Mouse (Mus musculus): ENCODE data around the gene Hsf4. TPM values are rescaled to one million over a fixed set of nuclear protein-coding genes. Genes with fewer than 3 reads are reported as not detected.

Hsf4 gene
- total and polyA plus RNA-seq, 2 experiments from 2014 or later, result 0.30 to 0.90 TPM

DNA sequence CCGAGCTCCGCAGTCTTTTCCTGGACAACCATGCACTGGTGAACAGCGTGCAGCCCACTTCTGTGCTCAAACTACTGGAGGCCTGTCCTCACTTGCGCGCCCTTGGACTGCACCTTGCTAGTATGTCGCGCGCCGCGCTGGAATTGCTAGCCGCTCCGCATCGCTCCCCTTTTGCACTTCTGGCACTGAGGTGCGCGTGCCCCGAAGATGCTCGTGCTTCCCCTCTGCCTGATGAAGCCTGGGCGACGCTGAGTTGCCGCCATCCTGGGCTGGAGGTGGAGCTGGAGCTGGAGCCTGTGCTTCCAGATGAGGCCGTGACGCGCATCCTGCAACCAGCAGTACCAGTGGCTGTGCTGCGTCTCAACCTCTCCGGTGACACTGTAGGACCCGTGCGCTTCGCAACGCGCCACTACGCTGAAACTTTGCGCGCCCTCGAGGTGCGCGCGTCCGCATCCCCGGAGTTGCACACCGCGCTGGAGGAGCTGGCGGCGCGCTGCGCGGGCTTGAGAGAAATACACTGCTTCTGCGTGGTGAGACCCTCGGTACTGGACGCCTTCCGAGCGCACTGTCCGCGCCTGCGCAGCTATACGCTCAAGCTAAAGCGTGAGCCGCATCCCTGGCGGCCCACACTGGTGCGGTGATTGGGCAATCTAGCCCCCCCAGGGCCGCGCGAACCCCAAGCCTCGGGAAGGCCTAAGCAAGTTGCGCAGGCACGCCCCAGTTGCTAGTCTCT is 1.1 kb upstream of the Hsf4 start:
- Histone ChIP-seq H3K9ac (peak overlapping the region; percentile 48), H3K4me2 (ENCODE audit: low read depth) (peak overlapping the region; percentile 85), H3K4me3 (ENCODE audit: low read depth, low read length) (peak overlapping the region; percentile 51), H3K27me3 (ENCODE audit: insufficient read depth, low read length) (peaks cover 73% of the 10 kb centered on the region), H3K9me3 (ENCODE audit: low read length) (no peaks in the 10 kb centered on the region), H3K27ac (ENCODE audit: low read depth, low read length) (no peak overlapping the region), H3K4me1 (ENCODE audit: insufficient read depth) (peaks cover 4% of the 10 kb centered on the region; the same call in 1 of the 2 replicates), H3K36me3 (ENCODE audit: insufficient read depth) (no peaks in the 10 kb centered on the region)
- ATAC-seq, result peak; percentile 95
- TF ChIP-seq CTCF (IDR thresholded peaks at IDR 0.05; ENCODE audit: low read depth), result no peak
- under 1% methylated on average over 65 of the region's 65 CpGs for WGBS
- DNase-seq, result peak; percentile 97

DNA sequence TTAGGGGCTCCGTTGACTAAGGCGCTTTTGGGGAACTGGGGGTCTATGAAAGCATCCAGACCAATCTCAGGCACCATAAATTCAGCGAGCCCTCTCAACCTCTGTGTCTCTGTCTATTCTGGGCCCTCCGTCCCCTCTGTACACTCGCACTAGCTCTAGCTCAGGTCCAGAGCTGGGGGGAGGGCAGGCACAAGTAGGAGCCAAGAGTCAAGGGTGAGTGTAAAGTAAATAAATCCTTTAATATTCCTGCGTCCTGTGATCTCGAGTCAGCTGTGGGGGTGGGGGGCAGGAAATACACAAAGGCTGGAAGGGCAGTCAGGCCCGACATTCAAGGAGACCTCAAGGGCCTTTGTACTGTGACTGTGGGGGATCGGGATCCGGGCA is 534 bp upstream of the Hsf4 start:
- Histone ChIP-seq H3K4me3 (ENCODE audit: low read depth, low read length) (peak overlapping the region; percentile 51), H3K9me3 (ENCODE audit: low read length) (no peaks in the 10 kb centered on the region), H3K27ac (ENCODE audit: low read depth, low read length) (no peak overlapping the region), H3K9ac (peak overlapping the region; percentile 48), H3K27me3 (ENCODE audit: insufficient read depth, low read length) (peaks cover 71% of the 10 kb centered on the region), H3K36me3 (ENCODE audit: insufficient read depth) (no peaks in the 10 kb centered on the region), H3K4me2 (ENCODE audit: low read depth) (peak overlapping the region; percentile 85), H3K4me1 (ENCODE audit: insufficient read depth) (peaks cover 4% of the 10 kb centered on the region; the same call in 1 of the 2 replicates)
- no peak for ATAC-seq
- no peak for DNase-seq
- no peak for TF ChIP-seq CTCF (IDR thresholded peaks at IDR 0.05; ENCODE audit: low read depth)
- WGBS, result 1% methylated on average over 10 of the region's 10 CpGs

DNA sequence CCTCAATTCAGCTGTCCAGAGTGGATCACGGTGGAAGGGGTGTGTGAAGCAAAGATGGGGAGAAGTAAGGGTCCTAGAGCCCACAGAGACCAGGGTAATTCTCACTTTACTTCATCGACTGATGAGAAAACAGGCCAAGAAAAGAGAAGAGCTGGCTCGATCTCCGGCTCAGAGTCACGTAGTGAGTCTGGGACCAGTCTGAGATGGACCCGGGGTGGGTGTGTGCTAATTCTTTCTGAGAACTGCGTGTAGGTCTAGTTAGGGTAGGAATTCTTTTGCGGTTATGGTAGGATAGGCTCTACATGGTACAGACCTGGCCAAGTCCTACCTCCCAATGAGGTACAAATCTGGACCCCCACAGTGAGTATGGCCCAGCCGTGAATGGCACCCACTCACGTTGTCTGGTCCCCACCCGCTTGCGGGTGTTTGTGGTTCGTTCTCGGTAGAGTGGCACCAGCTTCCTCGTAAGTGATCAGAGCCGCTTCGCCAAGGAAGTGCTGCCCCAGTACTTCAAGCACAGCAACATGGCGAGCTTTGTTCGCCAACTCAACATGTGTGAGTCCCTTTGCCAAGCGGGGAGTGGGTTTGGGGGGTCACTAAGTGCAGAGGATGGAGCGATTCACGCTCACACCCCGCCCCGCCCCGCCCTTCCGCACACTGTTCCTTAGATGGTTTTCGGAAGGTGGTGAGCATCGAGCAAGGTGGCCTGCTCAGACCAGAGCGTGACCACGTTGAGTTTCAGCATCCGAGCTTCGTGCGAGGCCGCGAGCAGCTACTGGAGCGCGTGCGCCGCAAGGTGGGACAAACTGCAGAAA is 707 bp downstream of the Hsf4 start:
- no peaks in the 10 kb centered on the region for H3K36me3 ChIP-seq (ENCODE audit: insufficient read depth)
- no peak overlapping the region for H3K27ac ChIP-seq (ENCODE audit: low read depth, low read length)
- DNase-seq, result no peak
- peaks cover 4% of the 10 kb centered on the region; the same call in 1 of the 2 replicates for H3K4me1 ChIP-seq (ENCODE audit: insufficient read depth)
- ATAC-seq, result no peak
- WGBS, result 5% methylated on average over 39 of the region's 39 CpGs
- H3K27me3 ChIP-seq (ENCODE audit: insufficient read depth, low read length), result peaks cover 80% of the 10 kb centered on the region
- no peak overlapping the region for H3K9ac ChIP-seq
- peak overlapping the region; percentile 51 for H3K4me3 ChIP-seq (ENCODE audit: low read depth, low read length)
- no peak for TF ChIP-seq CTCF (IDR thresholded peaks at IDR 0.05; ENCODE audit: low read depth)
- H3K9me3 ChIP-seq (ENCODE audit: low read length), result no peaks in the 10 kb centered on the region
- H3K4me2 ChIP-seq (ENCODE audit: low read depth), result peak overlapping the region; percentile 85

DNA sequence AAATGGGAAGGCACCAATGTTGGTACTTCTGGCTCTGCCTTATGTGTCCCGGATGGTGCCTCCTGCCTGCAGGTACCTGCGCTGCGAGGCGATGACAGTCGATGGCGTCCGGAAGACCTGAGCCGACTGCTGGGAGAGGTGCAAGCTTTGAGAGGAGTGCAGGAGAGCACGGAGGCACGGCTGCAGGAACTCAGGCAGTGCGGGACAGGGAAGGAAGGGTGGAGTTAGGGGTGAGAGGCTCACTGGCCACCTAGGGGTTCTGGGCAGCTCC is 1.2 kb downstream of the Hsf4 start:
- Histone ChIP-seq H3K4me3 (ENCODE audit: low read depth, low read length) (peak overlapping the region; percentile 17), H3K27ac (ENCODE audit: low read depth, low read length) (no peak overlapping the region), H3K4me1 (ENCODE audit: insufficient read depth) (peaks cover 7% of the 10 kb centered on the region; the same call in 1 of the 2 replicates), H3K27me3 (ENCODE audit: insufficient read depth, low read length) (peaks cover 78% of the 10 kb centered on the region), H3K4me2 (ENCODE audit: low read depth) (peak overlapping the region; percentile 32; the same call in 1 of the 2 replicates), H3K36me3 (ENCODE audit: insufficient read depth) (no peaks in the 10 kb centered on the region), H3K9ac (no peak overlapping the region), H3K9me3 (ENCODE audit: low read length) (no peaks in the 10 kb centered on the region)
- 0 out of 2 replicates have a peak, but pooled peaks have one; percentile 9 for TF ChIP-seq CTCF (IDR thresholded peaks at IDR 0.05; ENCODE audit: low read depth)
- ATAC-seq (no peak), DNase-seq (no peak)
- WGBS, result 9% methylated on average over 11 of the region's 11 CpGs

DNA sequence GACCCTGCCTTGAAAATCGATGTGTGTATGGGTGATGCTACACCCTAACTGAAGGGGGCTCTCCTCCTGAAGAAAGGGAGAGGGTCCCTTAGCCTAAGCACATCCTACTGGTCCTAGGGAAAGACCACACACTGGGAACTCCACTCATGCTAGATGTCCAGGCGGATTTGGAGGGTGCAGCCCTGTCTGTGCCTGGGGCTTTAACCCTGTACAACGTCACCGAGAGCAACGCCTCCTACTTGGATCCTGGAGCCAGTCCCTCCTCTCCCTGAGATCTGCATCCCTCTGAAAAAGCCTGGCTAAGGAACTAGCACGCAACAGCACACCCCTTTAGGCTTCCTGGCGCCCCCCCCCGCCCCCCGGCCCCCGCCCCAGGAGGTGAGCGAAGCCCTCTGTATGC is 5.8 kb downstream of the Hsf4 start:
- DNase-seq (no peak), ATAC-seq (no peak)
- H3K4me1 ChIP-seq (ENCODE audit: insufficient read depth), result 0 out of 2 replicates have a peak, but pooled peaks cover 4% of the 10 kb centered on the region
- H3K4me2 ChIP-seq (ENCODE audit: low read depth), result peak overlapping the region; percentile 62
- H3K9me3 ChIP-seq (ENCODE audit: low read length), result no peaks in the 10 kb centered on the region
- H3K27ac ChIP-seq (ENCODE audit: low read depth, low read length), result no peak overlapping the region
- H3K4me3 ChIP-seq (ENCODE audit: low read depth, low read length), result peak overlapping the region; percentile 38
- peak; percentile 14; the same call in 1 of the 2 replicates for TF ChIP-seq CTCF (IDR thresholded peaks at IDR 0.05; ENCODE audit: low read depth)
- WGBS, result 11% methylated on average over 10 of the region's 11 CpGs
- H3K36me3 ChIP-seq (ENCODE audit: insufficient read depth), result peaks cover 7% of the 10 kb centered on the region; the same call in 1 of the 2 replicates
- peaks cover 54% of the 10 kb centered on the region for H3K27me3 ChIP-seq (ENCODE audit: insufficient read depth, low read length)
- H3K9ac ChIP-seq, result no peak overlapping the region

DNA sequence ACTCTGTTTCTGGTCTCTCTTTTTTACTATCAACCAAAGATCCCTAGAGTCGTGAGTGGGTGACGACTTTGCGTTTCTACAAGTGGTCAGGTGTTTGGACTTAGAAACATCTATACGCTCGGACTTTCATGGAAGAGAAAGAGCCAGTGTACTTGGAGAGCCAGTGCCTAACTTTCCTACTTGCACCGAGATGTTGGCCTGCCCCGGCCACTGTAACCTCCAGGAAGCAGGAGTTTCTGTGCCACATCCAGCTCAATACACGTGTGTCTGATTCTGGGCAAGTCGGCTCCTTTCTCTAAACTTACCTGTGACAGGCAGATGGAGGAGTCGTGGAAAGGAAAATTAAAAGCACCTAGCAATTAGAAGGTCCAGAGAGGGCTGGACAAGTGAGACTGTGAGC is 6.2 kb downstream of the Hsf4 start, which contains the start of gene Nol3:
TSS of gene Nol3 (plus strand) at position 301 of the 400 bp plus-strand sequence.
- no peak for TF ChIP-seq CTCF (IDR thresholded peaks at IDR 0.05; ENCODE audit: low read depth)
- H3K9me3 ChIP-seq (ENCODE audit: low read length), result no peaks in the 10 kb centered on the region
- peaks cover 49% of the 10 kb centered on the region for H3K27me3 ChIP-seq (ENCODE audit: insufficient read depth, low read length)
- 4% methylated on average over 10 of the region's 10 CpGs for WGBS
- peak within 1 kb of the TSS; percentile 38 for H3K4me3 ChIP-seq (ENCODE audit: low read depth, low read length)
- DNase-seq (no peak), ATAC-seq (no peak)
- H3K4me1 ChIP-seq (ENCODE audit: insufficient read depth), result 0 out of 2 replicates have a peak, but pooled peaks cover 4% of the 10 kb centered on the region
- H3K4me2 ChIP-seq (ENCODE audit: low read depth), result peak within 1 kb of the TSS; percentile 62
- H3K9ac ChIP-seq, result peak within 1 kb of the TSS; percentile 44
- no peak within 1 kb of the TSS for H3K27ac ChIP-seq (ENCODE audit: low read depth, low read length)
- peaks cover 7% of the 10 kb centered on the region; the same call in 1 of the 2 replicates for H3K36me3 ChIP-seq (ENCODE audit: insufficient read depth)

All from forebrain, postnatal 0 days (tissue).